Mouse (Mus musculus) brain, embryonic 14.5 days (tissue): ENCODE measurements around the gene Zc3h14.

Experiments used
- CTCF ChIP-seq: fragments of 200-500 bp; IDR thresholded peaks from 2 replicates; pipeline ENCODE4 v1.5.1; 2012; ENCODE audit warnings: inconsistent platforms, mild to moderate bottlenecking, moderate library complexity, borderline replicate concordance; ENCODE audit not compliant: insufficient read depth, insufficient read length; ENCODE audit errors: extremely low read depth
- POLR2A ChIP-seq: fragments of 200-500 bp; IDR thresholded peaks from 2 replicates; pipeline ENCODE4 v1.6.1; 2012; ENCODE audit warnings: mild to moderate bottlenecking, inconsistent platforms, borderline replicate concordance; ENCODE audit not compliant: poor library complexity, insufficient read depth, insufficient read length, severe bottlenecking; ENCODE audit errors: extremely low read depth

DNA sequence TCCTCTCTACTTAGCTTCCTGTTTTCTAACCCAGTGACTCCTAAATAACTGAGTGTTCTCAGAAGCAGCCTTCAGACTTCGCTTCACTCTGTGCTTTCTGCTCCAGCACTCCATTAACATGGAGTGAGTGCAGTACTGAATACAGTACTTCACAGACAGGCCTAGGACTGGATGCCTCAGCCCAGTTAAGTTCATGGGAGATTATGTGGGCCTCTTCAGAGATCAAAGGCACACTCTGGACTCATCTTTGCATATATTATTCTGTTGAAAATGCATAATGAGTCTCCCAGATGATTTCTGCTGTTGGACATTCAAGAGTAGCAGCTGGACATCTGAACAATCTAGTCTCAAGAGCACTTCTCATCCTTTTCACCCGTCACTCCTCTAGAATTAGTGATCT lies 74.0 kb downstream of the Zc3h14 start:
- no peak for TF ChIP-seq CTCF
- no peak for TF ChIP-seq POLR2A
